Mouse (Mus musculus): ENCODE data around the gene Stx4a. TPM values are rescaled to one million over a fixed set of nuclear protein-coding genes. Genes with fewer than 3 reads are reported as not detected.
"Not testable (repeated sequence)": the region's sequence is repeated elsewhere in the genome, so short reads cannot be mapped to it uniquely, and the experiment has no call there.

Gene Stx4a
- total RNA-seq (2022): 10 to 100 TPM; 61.0 to 86.0 (median 77.0) TPM

- DNase-seq (ENCODE audit: low spot score in 2 of 2): peak in 1 of 2 experiments; percentile 54
Measured at GRCm38 (mm10) chr7:127824176-127824871, at the start of gene Stx4a, which contains the start of gene Stx1b. Gene Stx4a (plus strand): TSS chr7:127824294. Gene Stx1b (minus strand): TSS chr7:127824549.

- DNase-seq (ENCODE audit: low spot score in 2 of 2): not testable (repeated sequence)
Measured at GRCm38 (mm10) chr7:127775837-127776236, 48.3 kb upstream of the Stx4a start.

- peak; percentile 83 to 87 for DNase-seq (ENCODE audit: low spot score in 2 of 2)
Measured at GRCm38 (mm10) chr7:127776426-127776825, 47.7 kb upstream of the Stx4a start, which contains the start of gene Setd1a. Gene Setd1a (plus strand): TSS chr7:127776670.

GRCm38 (mm10) chr7:127776878-127777473, 47.1 kb upstream of the Stx4a start:
- peak; percentile 93 to 96 for DNase-seq (ENCODE audit: low spot score in 2 of 2)

- DNase-seq (ENCODE audit: low spot score in 2 of 2): no peak
Measured at GRCm38 (mm10) chr7:127777474-127778266, 46.4 kb upstream of the Stx4a start.

GRCm38 (mm10) chr7:127778350-127778749, 45.7 kb upstream of the Stx4a start:
- DNase-seq (ENCODE audit: low spot score in 2 of 2): no peak

GRCm38 (mm10) chr7:127785308-127785707, 38.8 kb upstream of the Stx4a start, which contains the start of gene Gm49388:
Gene Gm49388 (plus strand): TSS chr7:127785608.
- DNase-seq (ENCODE audit: low spot score in 2 of 2): no peak

- DNase-seq (ENCODE audit: low spot score in 2 of 2): no peak
Measured at GRCm38 (mm10) chr7:127797076-127797845, 26.8 kb upstream of the Stx4a start.

- no peak for DNase-seq (ENCODE audit: low spot score in 2 of 2)
Measured at GRCm38 (mm10) chr7:127798591-127798990, 25.5 kb upstream of the Stx4a start.

- DNase-seq (ENCODE audit: low spot score in 2 of 2): no peak
Measured at GRCm38 (mm10) chr7:127799211-127799610, 24.9 kb upstream of the Stx4a start.

GRCm38 (mm10) chr7:127799738-127800137, 24.4 kb upstream of the Stx4a start:
- DNase-seq (ENCODE audit: low spot score in 2 of 2): no peak

GRCm38 (mm10) chr7:127800435-127801009, 23.6 kb upstream of the Stx4a start, which contains the start of gene Hsd3b7:
Gene Hsd3b7 (plus strand): TSS chr7:127800604.
- peak; percentile 82 to 89 for DNase-seq (ENCODE audit: low spot score in 2 of 2)

- DNase-seq (ENCODE audit: low spot score in 2 of 2): no peak
Measured at GRCm38 (mm10) chr7:127801010-127801621, 23.0 kb upstream of the Stx4a start.

- DNase-seq (ENCODE audit: low spot score in 2 of 2): no peak
Measured at GRCm38 (mm10) chr7:127802313-127802712, 21.8 kb upstream of the Stx4a start.

GRCm38 (mm10) chr7:127808821-127809220, 15.3 kb upstream of the Stx4a start:
- no peak for DNase-seq (ENCODE audit: low spot score in 2 of 2)

GRCm38 (mm10) chr7:127809846-127810245, 14.2 kb upstream of the Stx4a start:
- no peak for DNase-seq (ENCODE audit: low spot score in 2 of 2)

- DNase-seq (ENCODE audit: low spot score in 2 of 2): no peak
Measured at GRCm38 (mm10) chr7:127810650-127811049, 13.4 kb upstream of the Stx4a start.

- no peak for DNase-seq (ENCODE audit: low spot score in 2 of 2)
Measured at GRCm38 (mm10) chr7:127811240-127811639, 12.9 kb upstream of the Stx4a start.

- DNase-seq (ENCODE audit: low spot score in 2 of 2): no peak
Measured at GRCm38 (mm10) chr7:127812292-127812691, 11.8 kb upstream of the Stx4a start.

GRCm38 (mm10) chr7:127813821-127814220, 10.3 kb upstream of the Stx4a start:
- no peak for DNase-seq (ENCODE audit: low spot score in 2 of 2)
